Comparison of ENCODE assay signal across 8 mouse cellular contexts in genomic region chr17:23789749-23790268, GRCm38 (mm10). TPM values are rescaled to one million over a fixed set of nuclear protein-coding genes. Genes with fewer than 3 reads are reported as not detected.
DNase-seq lines count a peak whose midpoint lies in the region; ATAC-seq and TF ChIP-seq lines count a peak whose summit lies in the region.

No protein-coding gene starts in this region.

- H3K4me1 ChIP-seq in lung, postnatal 0 days (ENCODE audit: insufficient read depth, low read depth, low read length): peaks cover 9% of the 10 kb centered on the region; the same call in 1 of the 2 replicates
- H3K4me1 ChIP-seq in forebrain, embryonic 12.5 days: peaks cover 27% of the 10 kb centered on the region
- H3K4me1 ChIP-seq in liver, embryonic 12.5 days: peaks cover 39% of the 10 kb centered on the region
- peaks cover 4% of the 10 kb centered on the region; the same call in 1 of the 2 replicates for H3K4me1 ChIP-seq in stomach, postnatal 0 days (replicated peaks; ENCODE audit: control insufficient read depth, insufficient read depth)

- H3K4me3 ChIP-seq in lung, postnatal 0 days (ENCODE audit: low read depth, low read length): peak overlapping the region; percentile 41
- H3K4me3 ChIP-seq in forebrain, embryonic 12.5 days (replicated peaks): peak overlapping the region; percentile 39
- peak overlapping the region; percentile 65 for H3K4me3 ChIP-seq in liver, embryonic 12.5 days
- peak overlapping the region; percentile 47 for H3K4me3 ChIP-seq in stomach, postnatal 0 days (ENCODE audit: low read depth, low read length)

- 17% methylated on average over 8 of the region's 8 CpGs for WGBS in lung, postnatal 0 days
- WGBS in forebrain, embryonic 12.5 days: 9% methylated on average over 8 of the region's 8 CpGs
- 16% methylated on average over 8 of the region's 8 CpGs for WGBS in liver, embryonic 12.5 days (ENCODE audit: insufficient replicate concordance)
- 24% methylated on average over 8 of the region's 8 CpGs for WGBS in stomach, postnatal 0 days

- no peak for TF ChIP-seq CTCF in lung, postnatal 0 days (IDR thresholded peaks at IDR 0.05)
- no peak for TF ChIP-seq CTCF in stomach, postnatal 0 days (IDR thresholded peaks at IDR 0.05; ENCODE audit: low read depth)

- peak overlapping the region; percentile 57 for H3K9ac ChIP-seq in lung, postnatal 0 days (replicated peaks; ENCODE audit: low read depth)
- H3K9ac ChIP-seq in forebrain, embryonic 12.5 days: peak overlapping the region; percentile 74
- H3K9ac ChIP-seq in liver, embryonic 12.5 days: peak overlapping the region; percentile 80
- H3K9ac ChIP-seq in stomach, postnatal 0 days (ENCODE audit: low read length): peak overlapping the region; percentile 80

- no peak for ATAC-seq in lung, postnatal 0 days
- no peak for ATAC-seq in forebrain, embryonic 12.5 days (ENCODE audit: low FRiP score)
- ATAC-seq in liver, embryonic 12.5 days: peak; percentile 30; the same call in 1 of the 2 replicates
- no peak for ATAC-seq in stomach, postnatal 0 days (ENCODE audit: low FRiP score, low TSS enrichment)

- H3K4me2 ChIP-seq in lung, postnatal 0 days (replicated peaks; ENCODE audit: low read depth, low read length): peak overlapping the region; percentile 75
- H3K4me2 ChIP-seq in forebrain, embryonic 12.5 days: peak overlapping the region; percentile 74
- H3K4me2 ChIP-seq in liver, embryonic 12.5 days: peak overlapping the region; percentile 86
- peak overlapping the region; percentile 78 for H3K4me2 ChIP-seq in stomach, postnatal 0 days (replicated peaks; ENCODE audit: low read depth)

- peak overlapping the region; percentile 91 for H3K27ac ChIP-seq in lung, postnatal 0 days (ENCODE audit: low read length)
- peak overlapping the region; percentile 94 for H3K27ac ChIP-seq in forebrain, embryonic 12.5 days
- H3K27ac ChIP-seq in liver, embryonic 12.5 days: 0 out of 2 replicates have a peak overlapping the region, but pooled peaks have one; percentile 76
- H3K27ac ChIP-seq in stomach, postnatal 0 days (replicated peaks): peak overlapping the region; percentile 86

- TF ChIP-seq EP300 in lung, postnatal 0 days (IDR thresholded peaks at IDR 0.05): no peak
- no peak for TF ChIP-seq EP300 in stomach, postnatal 0 days (optimal IDR thresholded peaks at IDR 0.05)

- no peaks in the 10 kb centered on the region for H3K27me3 ChIP-seq in lung, postnatal 0 days (replicated peaks; ENCODE audit: insufficient read depth, low read length)
- no peaks in the 10 kb centered on the region for H3K27me3 ChIP-seq in forebrain, embryonic 12.5 days
- H3K27me3 ChIP-seq in liver, embryonic 12.5 days (replicated peaks): 0 out of 2 replicates have a peak, but pooled peaks cover 8% of the 10 kb centered on the region
- no peaks in the 10 kb centered on the region for H3K27me3 ChIP-seq in stomach, postnatal 0 days (ENCODE audit: control insufficient read depth, insufficient read depth, low read length)

- no peaks in the 10 kb centered on the region for H3K36me3 ChIP-seq in lung, postnatal 0 days (ENCODE audit: insufficient read depth, low read length)
- no peaks in the 10 kb centered on the region for H3K36me3 ChIP-seq in forebrain, embryonic 12.5 days (replicated peaks)
- no peaks in the 10 kb centered on the region for H3K36me3 ChIP-seq in liver, embryonic 12.5 days
- H3K36me3 ChIP-seq in stomach, postnatal 0 days (ENCODE audit: control insufficient read depth, insufficient read depth, low read length): no peaks in the 10 kb centered on the region

- H3K9me3 ChIP-seq in lung, postnatal 0 days (ENCODE audit: low read length): no peaks in the 10 kb centered on the region
- no peaks in the 10 kb centered on the region for H3K9me3 ChIP-seq in forebrain, embryonic 12.5 days
- no peaks in the 10 kb centered on the region for H3K9me3 ChIP-seq in liver, embryonic 12.5 days (replicated peaks)
- H3K9me3 ChIP-seq in stomach, postnatal 0 days (ENCODE audit: control insufficient read depth, low read length): no peaks in the 10 kb centered on the region

- DNase-seq in lung, postnatal 0 days (ENCODE audit: low spot score): no peak
- DNase-seq in lung, postnatal 25 days (ENCODE audit: low spot score): no peak
- no peak for DNase-seq in stomach, postnatal 0 days (ENCODE audit: low spot score)
- no peak for DNase-seq in urinary bladder, postnatal 36 days (ENCODE audit: low spot score in 2 of 2)
- DNase-seq in left cerebral cortex, adult 8-10 months (ENCODE audit: low spot score in 2 of 2): no peak
- no peak for DNase-seq in adrenal gland, postnatal 10 days

RNA-seq across cellular contexts. Expression of gene Srrm2, which starts 0.5 kb away (rescaled TPM):
- 284 and 354 TPM in 2 replicates for polyA plus RNA-seq in lung, postnatal 0 days (2015; fragmentation: Nextera tagmentation; extraction: Ambion mirVana)
- polyA plus RNA-seq in forebrain, embryonic 12.5 days (2016; fragmentation: Nextera tagmentation; extraction: Ambion mirVana): 660 and 697 TPM in 2 replicates
- polyA plus RNA-seq in liver, embryonic 12.5 days (2016; fragmentation: Nextera tagmentation; extraction: Ambion mirVana): 334 and 339 TPM in 2 replicates
- polyA plus RNA-seq in stomach, postnatal 0 days (2015; fragmentation: Nextera tagmentation; extraction: Ambion mirVana): 211 and 215 TPM in 2 replicates
- 100 to 1,000 TPM; 535 to 585 (median 566) TPM for total RNA-seq in left cerebral cortex, adult 8-10 months (2022)
- 100 to 1,000 TPM; 365 to 601 TPM for total RNA-seq in adrenal gland, postnatal 10 days (2021)

RNA-seq across cellular contexts. Expression of gene Flywch2, which starts 3.9 kb away (rescaled TPM):
- polyA plus RNA-seq in lung, postnatal 0 days (2015; fragmentation: Nextera tagmentation; extraction: Ambion mirVana): 14.7 and 18.6 TPM in 2 replicates
- polyA plus RNA-seq in forebrain, embryonic 12.5 days (2016; fragmentation: Nextera tagmentation; extraction: Ambion mirVana): 32.7 and 33.5 TPM in 2 replicates
- polyA plus RNA-seq in liver, embryonic 12.5 days (2016; fragmentation: Nextera tagmentation; extraction: Ambion mirVana): 2.9 and 3.6 TPM in 2 replicates
- polyA plus RNA-seq in stomach, postnatal 0 days (2015; fragmentation: Nextera tagmentation; extraction: Ambion mirVana): 15.9 and 16.4 TPM in 2 replicates
- 10 to 100 TPM; 12.2 to 21.3 (median 17.7) TPM for total RNA-seq in left cerebral cortex, adult 8-10 months (2022)
- 1 to 10 TPM; 8.0 to 9.5 TPM for total RNA-seq in adrenal gland, postnatal 10 days (2021)

RNA-seq across cellular contexts. Expression of gene Flywch1, which starts 18.4 kb away (rescaled TPM):
- 43.1 and 43.5 TPM in 2 replicates for polyA plus RNA-seq in lung, postnatal 0 days (2015; fragmentation: Nextera tagmentation; extraction: Ambion mirVana)
- polyA plus RNA-seq in forebrain, embryonic 12.5 days (2016; fragmentation: Nextera tagmentation; extraction: Ambion mirVana): 173 and 179 TPM in 2 replicates
- 22.4 and 22.6 TPM in 2 replicates for polyA plus RNA-seq in liver, embryonic 12.5 days (2016; fragmentation: Nextera tagmentation; extraction: Ambion mirVana)
- 24.2 and 27.3 TPM in 2 replicates for polyA plus RNA-seq in stomach, postnatal 0 days (2015; fragmentation: Nextera tagmentation; extraction: Ambion mirVana)
- total RNA-seq in left cerebral cortex, adult 8-10 months (2022): 100 to 1,000 TPM; 423 to 484 (median 468) TPM
- 10 to 100 TPM; 43.9 to 49.0 TPM for total RNA-seq in adrenal gland, postnatal 10 days (2021)

RNA-seq across cellular contexts. Expression of gene Elob, which starts 39.1 kb away (rescaled TPM):
- 803 and 893 TPM in 2 replicates for polyA plus RNA-seq in lung, postnatal 0 days (2015; fragmentation: Nextera tagmentation; extraction: Ambion mirVana)
- 1,039 and 1,118 TPM in 2 replicates for polyA plus RNA-seq in forebrain, embryonic 12.5 days (2016; fragmentation: Nextera tagmentation; extraction: Ambion mirVana)
- 588 and 602 TPM in 2 replicates for polyA plus RNA-seq in liver, embryonic 12.5 days (2016; fragmentation: Nextera tagmentation; extraction: Ambion mirVana)
- 881 and 1,013 TPM in 2 replicates for polyA plus RNA-seq in stomach, postnatal 0 days (2015; fragmentation: Nextera tagmentation; extraction: Ambion mirVana)
- 100 to 1,000 TPM; 314 to 398 (median 353) TPM for total RNA-seq in left cerebral cortex, adult 8-10 months (2022)
- 100 to 1,000 TPM; 333 to 378 TPM for total RNA-seq in adrenal gland, postnatal 10 days (2021)

RNA-seq across cellular contexts. Expression of gene Kremen2, which starts 44.2 kb away (rescaled TPM):
- 0.41 and 0.52 TPM in 2 replicates for polyA plus RNA-seq in lung, postnatal 0 days (2015; fragmentation: Nextera tagmentation; extraction: Ambion mirVana)
- polyA plus RNA-seq in forebrain, embryonic 12.5 days (2016; fragmentation: Nextera tagmentation; extraction: Ambion mirVana): 1.4 and 1.6 TPM in 2 replicates
- 0.17 and 0.55 TPM in 2 replicates for polyA plus RNA-seq in liver, embryonic 12.5 days (2016; fragmentation: Nextera tagmentation; extraction: Ambion mirVana)
- polyA plus RNA-seq in stomach, postnatal 0 days (2015; fragmentation: Nextera tagmentation; extraction: Ambion mirVana): 2.7 and 3.0 TPM in 2 replicates
- 1 to 10 TPM in 2 of 4 experiments, under 1 TPM in 2; 0.78 to 1.4 (median 1.0) TPM for total RNA-seq in left cerebral cortex, adult 8-10 months (2022)
- total RNA-seq in adrenal gland, postnatal 10 days (2021): not detected
